Mouse (Mus musculus) inflammation-experienced regulatory T-cells, adult 6 months (primary cell): ENCODE measurements around the gene Krt83. TPM values are rescaled to one million over a fixed set of nuclear protein-coding genes. Genes with fewer than 3 reads are reported as not detected.
"Not testable (repeated sequence)": the region's sequence is repeated elsewhere in the genome, so short reads cannot be mapped to it uniquely, and the experiment has no call there.

Experiments used
- ATAC-seq: one replicate; pipeline ENCODE4 v1.8.0; 2017
- polyA plus RNA-seq, 3 experiments: library from polyadenylated mRNA; unstranded; fragments of 100-300 nt; shearing (Covaris generic); gene quantifications; one replicate each; pipeline ENCODE4 v1.2.1; 2017

Gene Krt83
- 10 to 100 TPM in 2 of 3 experiments, 1 to 10 TPM in 1; 5.2 to 26.1 (median 13.0) TPM for polyA plus RNA-seq

DNA sequence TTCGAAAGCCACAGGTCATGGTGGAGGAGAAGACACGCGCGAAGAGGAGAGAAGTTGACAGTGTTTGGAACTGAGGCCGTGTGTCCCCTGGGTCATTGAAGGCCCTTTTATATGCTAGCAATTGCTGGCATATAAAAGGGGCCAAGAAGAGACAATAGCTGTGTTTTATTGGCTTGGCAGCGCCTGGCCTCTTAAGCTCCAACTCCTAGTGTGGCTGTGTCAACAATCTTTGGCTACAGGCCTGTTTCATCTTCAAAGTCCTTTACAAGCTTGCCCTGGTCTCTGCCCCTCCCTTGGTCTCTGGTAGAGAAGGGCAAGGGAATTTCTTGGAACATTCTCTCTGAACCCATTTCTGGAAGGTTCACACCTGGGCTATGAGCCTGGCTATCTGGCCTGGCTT is at the start of gene Krt83:
Krt83 (minus strand) TSS at position 82 of the 400 bp plus-strand sequence.
- ATAC-seq, result no peak

DNA sequence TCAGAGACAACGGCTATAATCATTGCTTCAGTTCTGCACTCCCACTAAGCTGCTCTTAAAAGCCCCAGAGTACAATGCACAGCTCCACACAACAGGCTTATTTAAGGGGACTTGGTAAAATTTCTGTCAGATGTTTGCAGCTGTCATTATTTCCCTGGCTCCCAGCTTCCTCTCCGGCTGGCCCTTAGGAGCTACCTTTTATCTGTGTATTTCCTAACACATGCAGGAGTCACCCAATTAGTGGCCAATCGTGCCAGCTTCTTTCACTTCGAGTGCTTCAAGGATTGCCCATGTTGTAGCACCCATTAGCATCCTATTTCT is 47.2 kb upstream of the Krt83 start:
- ATAC-seq, result no peak

DNA sequence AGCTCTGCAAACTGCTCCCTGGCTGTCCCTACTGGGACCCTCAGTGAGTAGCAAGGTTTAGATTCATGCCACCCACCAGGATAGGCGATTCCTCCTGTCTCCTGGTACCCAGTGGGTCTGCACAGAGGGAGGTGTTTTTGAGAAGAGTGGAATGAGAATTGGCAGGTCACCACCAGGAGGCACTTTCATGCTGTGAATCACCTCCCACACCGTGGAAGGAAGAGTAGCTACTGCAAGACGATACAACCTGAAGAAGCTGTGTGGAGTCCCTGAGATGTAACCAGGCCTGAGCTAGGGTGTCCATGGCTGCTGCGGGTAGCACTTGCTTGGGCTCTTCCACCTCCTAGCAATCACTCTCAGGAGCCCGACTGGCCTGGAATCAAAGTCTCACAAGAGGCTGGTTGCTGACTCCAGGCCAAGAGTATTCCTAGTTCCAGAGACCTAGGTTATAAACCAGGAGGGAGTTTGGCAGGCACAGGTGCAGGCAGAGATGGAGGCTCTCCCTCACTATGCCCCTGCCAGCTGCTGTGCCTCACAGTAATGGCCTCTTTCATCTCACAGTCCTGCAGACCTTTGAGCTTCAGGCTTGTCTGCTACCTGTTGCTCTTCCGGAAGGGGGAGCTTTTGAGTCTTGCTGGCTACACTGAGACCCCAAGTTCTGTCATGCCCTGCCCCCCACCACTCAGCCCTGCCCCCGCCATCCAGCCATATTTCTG is 46.7 kb upstream of the Krt83 start:
- no peak for ATAC-seq

DNA sequence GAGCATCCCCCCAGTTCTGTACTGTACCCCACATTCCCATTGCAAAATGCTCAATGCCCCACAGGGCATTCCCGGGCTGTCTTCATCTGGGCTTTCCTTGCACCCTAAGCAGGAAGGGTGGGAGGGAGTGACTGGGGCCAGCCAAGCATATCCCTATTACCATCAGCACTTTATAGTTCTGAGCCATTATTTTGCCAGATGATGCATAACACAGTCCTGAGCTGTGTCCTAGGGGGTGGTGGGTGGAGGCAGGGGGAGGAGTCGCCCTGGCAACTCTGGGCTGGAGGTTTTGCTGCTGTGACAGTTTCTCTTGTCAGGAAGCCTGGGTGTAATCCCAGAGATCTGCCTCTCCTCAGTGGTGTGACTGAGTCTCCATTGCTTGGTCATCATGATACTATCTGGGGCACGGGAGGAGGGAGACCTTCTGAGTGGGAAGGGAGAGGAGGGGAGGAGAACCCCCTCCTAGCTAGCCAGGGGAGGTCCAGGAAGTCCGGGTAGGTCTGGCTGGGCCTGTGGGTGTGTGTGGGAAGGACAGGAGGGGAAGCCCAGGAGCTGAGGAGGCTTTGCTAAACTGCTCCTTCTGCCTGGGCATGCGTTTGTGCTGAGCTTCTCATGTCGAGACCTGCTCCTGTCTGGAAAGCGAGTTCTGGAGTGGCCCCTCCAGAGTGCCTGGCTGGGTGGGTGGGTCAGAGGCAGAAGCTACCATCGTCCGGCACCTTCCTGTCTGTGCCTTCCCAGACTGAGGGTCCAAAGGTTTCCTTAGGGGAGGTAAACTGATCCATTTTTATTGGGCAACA is 44.9 kb upstream of the Krt83 start:
- ATAC-seq, result no peak

DNA sequence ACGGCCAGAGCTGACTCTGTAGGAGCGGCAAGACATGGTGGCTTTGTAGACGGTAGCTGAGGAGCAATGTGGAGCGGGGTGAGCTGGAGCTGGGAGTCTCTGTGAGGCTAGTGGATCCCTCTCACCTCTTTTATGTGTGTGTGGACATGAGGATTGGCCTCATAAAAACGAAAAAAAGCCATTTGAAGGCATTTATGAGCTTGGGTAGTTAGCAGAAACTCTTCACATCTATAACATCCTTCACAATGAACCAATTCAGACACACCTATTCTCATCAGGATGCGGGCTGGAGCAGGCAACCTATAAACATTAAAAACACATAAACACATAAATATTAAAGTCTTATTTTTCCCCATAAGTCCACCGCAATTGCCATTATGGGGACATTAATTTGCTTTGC is 41.4 kb upstream of the Krt83 start, which contains the start of gene Krt84:
Krt84 (minus strand) TSS at position 101 of the 400 bp plus-strand sequence.
- no peak for ATAC-seq

DNA sequence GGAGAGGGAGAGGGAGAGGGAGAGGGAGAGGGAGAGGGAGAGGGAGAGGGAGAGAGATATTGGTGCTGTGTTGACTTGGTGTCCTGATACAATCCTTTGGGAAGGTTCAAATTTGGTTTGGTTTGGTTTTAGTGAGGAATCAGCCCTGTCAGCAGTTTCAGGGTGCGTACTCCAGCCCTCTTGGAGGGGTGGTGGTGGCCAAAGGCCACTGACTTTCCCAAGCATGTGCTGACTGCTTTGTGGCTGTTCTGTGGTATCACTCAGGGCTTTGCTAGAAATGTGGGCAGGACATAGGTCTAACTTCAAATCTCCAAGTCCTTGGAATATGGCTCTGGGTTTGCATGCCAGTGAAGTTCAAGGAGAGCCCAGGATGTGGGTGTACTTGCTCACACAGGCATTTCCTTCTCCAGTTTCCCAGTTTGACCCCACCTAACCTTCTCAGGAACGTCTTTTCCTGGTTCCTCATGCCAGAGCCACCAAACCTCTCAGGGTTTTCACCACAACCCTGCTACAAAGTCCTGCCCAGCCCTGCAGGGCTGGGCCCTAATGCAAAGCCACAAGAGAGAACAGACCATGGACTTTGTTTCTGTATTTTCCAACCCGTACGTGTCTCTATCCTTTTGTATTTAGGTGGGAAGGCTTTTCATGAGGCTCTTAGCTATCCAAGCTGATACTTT is 31.4 kb upstream of the Krt83 start:
- ATAC-seq, result no peak

DNA sequence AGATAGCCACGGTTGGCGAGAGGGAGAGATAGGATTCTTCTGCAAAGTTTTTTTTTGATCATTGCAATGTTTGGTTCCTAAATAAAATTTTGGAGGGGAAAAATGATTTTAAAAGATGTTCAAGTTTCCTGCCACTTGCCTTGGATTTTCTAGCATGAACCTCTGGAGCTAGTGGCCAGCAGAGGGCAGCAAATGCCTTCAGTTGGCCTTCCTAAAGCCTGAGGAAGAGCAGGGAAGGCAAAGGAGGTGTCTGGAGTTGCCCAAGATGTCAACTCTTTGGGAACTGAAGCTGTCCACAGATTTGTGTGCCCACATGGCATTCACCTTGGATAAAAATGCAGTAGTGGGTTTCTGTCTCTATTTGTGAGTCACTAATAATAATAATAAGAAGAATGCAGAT is 28.5 kb upstream of the Krt83 start:
- no peak for ATAC-seq

DNA sequence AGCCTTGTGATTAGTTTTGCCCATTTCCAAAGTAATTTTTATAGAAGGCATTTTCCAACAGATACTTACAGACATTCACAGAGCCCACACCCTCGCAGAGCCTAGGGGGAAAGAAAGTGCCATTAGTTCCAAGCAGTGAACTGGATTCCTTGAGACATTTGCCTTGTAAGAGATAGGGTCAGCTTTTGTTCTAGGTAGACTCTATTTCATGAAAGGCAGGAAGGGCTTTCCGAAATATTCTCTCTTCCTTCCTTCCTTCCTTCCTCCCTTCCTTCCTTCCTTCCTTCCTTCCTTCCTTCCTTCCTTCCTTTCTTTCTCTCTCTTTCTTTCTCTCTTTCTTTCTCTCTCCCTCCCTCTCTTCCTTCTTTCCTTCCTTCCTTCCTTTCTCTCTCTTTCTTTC is 25.8 kb upstream of the Krt83 start, which contains the start of gene Gm49425:
Gm49425 (minus strand) TSS at position 101 of the 400 bp plus-strand sequence.
- ATAC-seq, result not testable (repeated sequence)

DNA sequence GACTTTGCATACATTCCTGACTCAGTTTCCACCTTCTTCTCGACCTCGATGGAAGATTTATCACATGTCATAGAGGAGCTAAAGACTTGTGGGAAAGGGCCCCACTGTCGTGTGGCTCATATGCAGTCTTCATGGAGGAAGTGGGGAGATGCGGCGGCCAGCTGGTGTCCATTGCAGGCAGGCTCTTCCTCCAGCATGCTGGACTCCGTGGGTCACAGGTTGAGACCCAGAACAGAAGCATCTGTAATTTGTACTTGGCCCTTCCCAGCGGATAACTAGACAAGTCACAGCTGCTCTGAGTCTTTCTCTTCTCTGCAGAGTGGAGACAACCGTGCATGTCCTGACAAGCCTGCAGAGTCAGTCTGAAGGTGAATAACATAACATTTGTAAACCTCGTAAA is 16.9 kb upstream of the Krt83 start:
- no peak for ATAC-seq

DNA sequence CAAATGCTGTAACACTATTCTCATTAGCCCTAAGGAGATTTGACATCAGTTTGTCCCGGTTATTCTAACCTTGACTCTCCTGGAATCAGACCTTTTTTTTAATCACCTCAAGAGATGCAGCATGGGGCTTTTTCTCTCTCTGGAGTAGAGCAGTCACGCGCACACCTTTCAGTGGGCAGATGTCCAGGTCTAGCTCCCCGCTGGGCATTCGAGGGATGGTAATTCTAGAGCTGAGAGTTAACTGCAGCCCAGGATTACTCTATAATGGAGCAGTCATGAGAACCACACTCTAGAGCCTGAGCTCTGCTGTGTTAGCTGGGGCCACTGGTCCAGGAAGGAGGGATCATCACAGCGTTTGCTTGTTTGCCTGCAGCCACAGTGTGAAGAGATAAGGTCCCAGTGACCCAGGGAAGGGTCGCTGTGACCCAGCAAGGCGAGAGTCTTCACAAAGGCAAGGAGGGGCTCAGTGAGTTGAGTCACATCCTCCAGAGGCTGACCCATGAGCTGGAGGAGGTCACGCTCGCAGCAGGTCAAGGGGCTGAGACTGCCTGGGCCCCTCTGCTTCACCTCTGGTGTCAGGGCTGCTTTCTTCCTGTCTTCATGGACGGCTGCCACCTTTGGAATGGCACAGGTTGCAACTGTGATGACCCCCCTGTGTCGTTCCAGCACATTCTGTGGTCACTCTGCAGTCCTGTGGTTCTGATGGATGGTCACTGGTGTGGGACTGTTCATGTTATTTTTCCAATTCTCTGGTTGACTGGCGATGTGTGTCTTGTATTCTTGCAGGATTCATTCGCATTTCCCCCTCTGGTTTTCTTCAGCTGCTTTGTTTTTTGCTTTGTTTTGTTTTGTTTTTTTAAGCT is 15.8 kb upstream of the Krt83 start:
- ATAC-seq, result no peak

DNA sequence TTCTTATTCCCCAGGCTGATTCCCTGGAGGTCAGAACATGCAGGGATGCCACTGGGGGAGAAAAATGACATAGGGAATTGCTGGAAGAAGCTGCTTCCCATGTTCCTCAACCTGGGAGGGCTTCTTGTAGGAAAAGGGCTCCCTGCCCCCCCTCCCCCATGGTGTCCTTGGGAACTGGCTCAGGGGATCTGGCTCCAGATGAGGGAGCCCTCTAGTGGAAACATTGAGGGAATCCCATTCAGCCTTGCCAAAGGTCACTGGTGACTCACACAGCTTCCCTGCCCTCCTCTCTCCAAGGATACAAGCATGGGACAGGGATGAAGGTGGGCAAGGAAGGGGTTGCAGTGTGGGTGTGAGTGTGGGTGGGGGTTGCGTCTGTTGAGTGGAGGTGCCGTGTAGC is 5.9 kb upstream of the Krt83 start:
- ATAC-seq, result no peak

DNA sequence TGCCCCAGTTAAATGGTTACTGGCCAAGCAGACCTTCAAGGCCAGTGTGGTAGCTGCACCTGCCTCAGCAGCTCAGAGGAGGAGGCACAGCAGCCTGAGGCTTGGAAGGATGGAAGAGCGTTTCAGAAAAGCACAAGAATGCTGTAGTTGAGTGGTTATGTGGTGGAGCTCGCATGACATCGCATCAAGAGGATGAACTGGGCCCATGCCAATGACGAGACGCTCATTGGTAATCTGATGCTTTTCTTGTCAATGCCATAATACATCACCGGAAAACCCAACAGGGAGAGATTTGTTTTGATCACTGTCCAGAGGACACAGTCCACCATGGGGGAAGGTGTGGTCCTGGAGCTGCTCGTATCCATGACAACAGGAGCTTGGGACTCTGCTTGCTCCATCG is 4.0 kb upstream of the Krt83 start:
- no peak for ATAC-seq

DNA sequence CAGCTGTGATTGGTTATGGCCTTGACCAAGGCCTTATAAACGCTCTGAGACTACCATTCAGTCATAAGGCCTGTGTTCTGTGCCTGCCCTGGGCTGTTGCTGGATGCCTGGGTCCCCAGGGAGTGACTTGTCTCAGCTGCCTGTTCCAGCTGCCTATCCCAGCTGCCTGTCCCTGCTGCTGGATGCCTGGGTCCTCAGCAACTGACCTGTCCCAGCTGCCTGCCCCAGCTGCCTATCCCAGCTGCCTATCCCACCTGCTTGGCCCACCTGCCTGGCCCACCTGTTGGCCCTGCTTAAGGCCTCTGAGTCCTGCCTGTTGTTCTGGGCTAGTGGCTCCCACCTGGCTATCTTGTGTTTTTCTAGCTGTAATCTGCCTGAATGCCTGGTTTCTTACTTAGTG is 2.9 kb upstream of the Krt83 start:
- no peak for ATAC-seq

DNA sequence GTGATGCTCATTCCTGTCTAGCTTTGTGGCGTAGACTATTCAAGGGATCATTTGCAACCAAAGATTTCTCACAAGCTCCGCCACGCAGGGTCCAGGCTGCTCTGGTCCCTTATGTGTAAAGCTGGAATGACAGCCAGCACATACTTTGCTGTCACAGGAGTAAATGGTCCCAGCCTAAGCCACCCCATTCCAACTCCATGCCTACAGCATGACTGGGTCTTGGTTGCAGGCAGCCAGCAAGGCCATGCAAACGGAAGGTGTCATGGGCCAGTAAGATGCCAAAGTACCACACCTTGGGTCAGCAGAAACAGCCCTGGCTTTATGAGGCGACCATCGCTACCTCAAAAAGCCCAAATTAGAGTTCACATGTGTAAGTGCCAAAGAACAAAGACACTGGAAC is 2.4 kb upstream of the Krt83 start:
- no peak for ATAC-seq

DNA sequence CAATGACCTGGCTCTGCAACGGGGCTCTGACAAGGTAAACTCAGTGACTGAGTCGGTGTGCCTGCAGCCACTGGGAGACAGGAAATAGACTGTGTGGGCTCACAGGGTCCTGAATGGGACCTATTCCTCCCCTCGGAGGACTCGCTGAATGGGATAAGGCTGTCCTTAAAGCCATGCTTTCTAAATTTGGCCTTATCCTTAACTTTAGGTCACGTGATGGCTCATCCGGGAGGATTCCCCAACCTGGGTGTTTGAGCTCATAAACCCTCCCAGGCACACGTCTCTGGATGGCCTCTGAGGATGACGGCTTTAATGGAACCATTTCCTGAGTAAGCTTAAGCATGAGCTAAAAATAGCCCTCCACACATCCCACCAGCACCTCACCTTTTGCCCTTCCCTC is 1.4 kb upstream of the Krt83 start:
- no peak for ATAC-seq

DNA sequence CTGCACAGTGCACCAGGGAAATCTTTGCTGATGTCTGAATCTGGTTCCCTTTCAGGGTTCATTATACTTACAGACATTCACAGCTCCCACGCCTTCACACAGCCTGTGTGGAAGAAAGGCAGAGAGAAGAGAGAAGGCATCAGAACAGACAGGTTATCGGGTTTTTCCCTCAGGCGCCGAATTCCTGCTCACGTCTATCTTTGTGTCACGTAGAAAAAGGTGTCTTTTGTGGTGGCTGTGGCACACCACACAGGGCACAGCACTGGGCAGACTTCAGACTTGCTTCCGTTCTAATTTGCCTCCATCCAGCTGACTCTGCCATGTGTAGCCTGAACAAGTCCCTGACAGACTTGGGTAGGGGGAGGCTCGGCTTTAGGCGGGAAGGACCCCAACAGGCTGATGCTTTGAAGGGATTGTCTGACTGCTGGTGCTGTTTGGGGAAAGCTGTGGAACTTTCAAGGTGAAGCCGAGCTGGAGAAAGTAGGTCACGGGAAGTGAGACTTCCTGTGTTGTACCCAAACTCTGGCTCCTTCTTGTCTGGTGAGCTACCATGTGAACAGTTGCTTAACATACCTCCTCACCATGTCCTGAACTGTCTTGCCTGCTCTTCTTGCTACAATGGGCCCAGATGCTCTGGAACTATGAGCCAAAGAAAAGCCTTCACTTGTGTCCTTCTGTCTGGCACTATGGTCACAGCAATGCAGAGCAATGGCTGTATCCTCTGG is 5.2 kb downstream of the Krt83 start:
- ATAC-seq, result peak; percentile 64

DNA sequence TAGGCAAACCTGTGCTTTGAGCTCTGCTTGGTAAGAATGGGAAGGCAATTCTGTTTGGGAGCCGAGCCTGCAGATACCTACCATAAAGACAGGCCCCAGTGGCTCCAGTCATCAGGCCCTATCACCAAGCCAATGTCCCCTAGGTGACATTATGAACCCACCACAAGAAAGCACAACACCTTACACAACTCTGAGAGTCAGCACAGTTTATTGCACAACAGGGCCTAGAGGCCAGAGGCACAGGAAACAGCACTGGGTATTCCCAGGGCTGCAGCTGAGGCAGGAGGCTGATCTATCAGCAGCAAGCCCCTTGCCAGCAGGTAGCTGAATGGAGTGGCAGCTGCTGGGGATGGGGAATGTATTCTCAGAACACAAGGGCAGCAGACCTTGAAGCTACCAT is 6.4 kb downstream of the Krt83 start:
- no peak for ATAC-seq

DNA sequence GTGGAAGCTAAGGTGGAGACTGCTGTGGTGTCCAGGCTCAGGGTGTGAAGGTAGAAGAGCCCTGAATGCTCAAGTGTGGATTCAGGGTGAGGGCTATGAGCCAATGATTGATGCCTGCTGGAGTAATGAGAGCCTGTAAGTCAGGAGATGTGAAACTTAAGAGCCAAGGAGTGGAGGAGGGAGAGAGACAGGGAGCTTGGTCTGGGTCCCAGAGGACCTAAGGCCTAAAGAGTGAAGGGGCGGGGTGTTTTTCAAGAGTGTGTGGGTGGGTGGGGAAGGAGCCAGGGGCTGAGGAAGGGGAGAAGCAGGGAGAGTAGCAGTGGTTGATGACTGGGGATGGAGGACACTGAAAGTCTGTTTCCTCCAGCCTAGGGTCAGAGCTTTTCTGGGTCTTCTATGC is 7.7 kb downstream of the Krt83 start:
- ATAC-seq, result no peak

DNA sequence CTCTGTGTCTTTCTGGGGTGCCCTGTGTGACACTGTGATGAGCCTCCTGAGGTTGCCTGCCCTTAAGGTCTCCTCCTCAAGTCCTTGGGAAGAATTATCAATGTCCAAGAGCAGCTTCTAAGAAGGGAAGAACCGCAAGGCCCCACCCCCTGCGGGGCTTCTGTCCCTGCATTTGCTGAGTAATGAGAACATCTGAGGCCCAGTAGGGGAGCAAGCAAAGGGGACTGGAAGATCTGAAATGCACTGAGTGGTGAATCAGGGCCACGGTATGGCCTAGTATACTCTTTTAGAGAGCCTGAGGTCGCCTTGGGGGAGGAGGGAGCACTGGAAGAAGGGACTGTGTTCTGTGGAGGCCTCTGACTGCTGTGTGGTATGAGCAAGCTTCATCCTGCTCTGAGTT is 9.3 kb downstream of the Krt83 start:
- no peak for ATAC-seq

DNA sequence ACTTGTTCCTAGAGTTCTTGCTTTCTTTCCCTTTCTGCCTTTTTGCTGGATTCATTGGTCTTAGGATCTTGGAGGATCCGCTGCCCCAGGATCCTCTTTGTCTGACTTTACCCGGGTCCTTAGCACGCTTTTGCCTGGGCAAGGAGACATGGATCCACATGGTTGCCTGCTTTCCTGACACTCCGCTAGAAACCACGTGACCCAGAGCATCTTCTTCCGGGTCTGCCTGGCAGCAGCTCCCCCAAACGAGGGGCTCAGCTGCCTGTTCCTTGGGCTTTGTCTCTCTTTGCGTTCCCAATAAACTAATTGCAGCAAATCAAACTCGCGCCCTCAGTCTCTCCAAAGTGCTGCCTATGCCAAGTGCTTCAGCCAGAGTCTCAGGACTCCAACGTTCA is 11.6 kb downstream of the Krt83 start:
- ATAC-seq, result no peak

DNA sequence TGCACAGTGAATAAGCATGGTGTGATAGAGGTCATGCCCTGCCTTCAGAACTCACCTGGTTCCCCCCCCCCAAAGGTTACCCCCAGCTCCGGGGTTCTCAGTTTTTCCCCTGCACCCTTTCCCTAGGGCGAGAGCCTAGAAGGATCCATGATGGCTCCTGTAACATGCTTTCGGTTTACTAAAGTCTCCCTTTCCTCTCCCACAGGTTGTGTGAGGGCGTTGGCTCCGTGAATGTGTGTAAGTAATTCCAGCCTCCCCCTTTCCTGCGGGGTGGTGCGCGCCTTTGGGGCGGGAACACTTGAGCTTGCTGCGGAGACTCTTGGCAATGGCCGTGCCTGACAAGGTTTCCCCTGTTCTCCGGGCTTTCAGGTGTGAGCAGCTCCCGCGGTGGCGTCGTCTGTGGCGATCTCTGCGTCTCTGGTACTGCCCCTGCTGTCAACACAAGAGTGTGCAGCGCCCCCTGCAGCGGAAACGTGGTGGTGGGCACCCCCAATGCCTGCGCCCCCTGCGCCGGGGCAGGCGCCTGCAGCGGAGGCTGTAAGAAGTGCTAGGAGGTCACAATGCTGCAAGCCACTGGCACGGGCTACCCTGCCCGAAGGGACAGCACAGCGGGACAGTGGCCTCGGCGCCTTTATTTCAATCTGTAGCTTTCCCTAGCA is 12.2 kb downstream of the Krt83 start:
- ATAC-seq, result peak; percentile 48
